Mouse (Mus musculus) liver, postnatal 0 days (tissue): ENCODE data around the gene Zfp523. TPM values are rescaled to one million over a fixed set of nuclear protein-coding genes. Genes with fewer than 3 reads are reported as not detected.
A peak's percentile ranks its signal among the peaks of the same experiment; 100 is the strongest.

Experiments
- ATAC-seq: fragments of 200-750 bp; cut with Nextera tagmentation; 2 replicates; pipeline ENCODE4 v1.8.0; 2017; ENCODE audit warnings: mild to moderate bottlenecking, moderate library complexity
- DNase-seq: peaks from one replicate; pipeline ENCODE4 v3.0.0-alpha.2; 2016
- H3K27ac ChIP-seq: fragments of 300-500 bp; sonication (generic); 2 replicates; pipeline ENCODE4 v1.5.1; 2014; ENCODE audit warnings: antibody characterized with exemption, moderate library complexity, mild to moderate bottlenecking, low read depth
- H3K27me3 ChIP-seq: fragments of 300-500 bp; sonication (generic); 2 replicates; pipeline ENCODE4 v1.6.1; 2014; ENCODE audit warnings: low read length, control low read depth, mixed read lengths; ENCODE audit not compliant: insufficient read depth
- H3K36me3 ChIP-seq: fragments of 300-500 bp; sonication (generic); replicated peaks from 2 replicates; pipeline ENCODE4 v1.6.1; 2014; ENCODE audit warnings: mild to moderate bottlenecking, control low read depth, low read length, moderate library complexity, mixed read lengths; ENCODE audit not compliant: insufficient read depth
- H3K4me1 ChIP-seq: fragments of 300-500 bp; sonication (generic); 2 replicates; pipeline ENCODE4 v1.6.1; 2014; ENCODE audit warnings: antibody characterized with exemption, mild to moderate bottlenecking, control low read depth; ENCODE audit not compliant: insufficient read depth
- H3K4me2 ChIP-seq: fragments of 300-500 bp; sonication (generic); 2 replicates; pipeline ENCODE4 v1.6.1; 2014; ENCODE audit warnings: low read depth, mild to moderate bottlenecking, low read length, moderate library complexity, mixed read lengths
- H3K4me3 ChIP-seq: fragments of 300-500 bp; sonication (generic); 2 replicates; pipeline ENCODE4 v1.5.1; 2014; ENCODE audit warnings: low read depth, low read length
- H3K9ac ChIP-seq: fragments of 300-500 bp; sonication (generic); replicated peaks from 2 replicates; pipeline ENCODE4 v1.6.1; 2014; ENCODE audit warnings: mild to moderate bottlenecking, moderate library complexity
- H3K9me3 ChIP-seq: fragments of 300-500 bp; sonication (generic); 2 replicates; pipeline ENCODE4 v1.6.1; 2016; ENCODE audit warnings: mild to moderate bottlenecking, control low read depth, low read length, mixed read lengths
- CTCF ChIP-seq: sonication (generic); IDR thresholded peaks from 2 replicates; pipeline ENCODE4 v1.5.1; 2016; ENCODE audit warnings: antibody characterized with exemption, low read depth
- EP300 ChIP-seq: IDR thresholded peaks from 2 replicates; pipeline ENCODE4 v1.6.1; 2016; ENCODE audit warnings: antibody characterized with exemption, low read depth, mild to moderate bottlenecking
- WGBS: fragments of 180-500 bp; shearing (Covaris S2); extraction: QIAGEN DNeasy Blood & Tissue Kit; methylation state at CpG from one replicate; pipeline ENCODE4 v1.1.7; 2014; ENCODE audit not compliant: insufficient replicate concordance; 5-methylcytosine and 5-hydroxymethylcytosine counted together
- polyA plus RNA-seq: library from polyadenylated mRNA; unstranded; fragments of >200 nt; fragmentation: Nextera tagmentation; extraction: Ambion mirVana; gene quantifications from 2 replicates; pipeline ENCODE4 v1.2.1, GENCODE M21; 2015

Zfp523 gene
- polyA plus RNA-seq, 1 experiment from 2014 or later, result 6.1 TPM

DNA sequence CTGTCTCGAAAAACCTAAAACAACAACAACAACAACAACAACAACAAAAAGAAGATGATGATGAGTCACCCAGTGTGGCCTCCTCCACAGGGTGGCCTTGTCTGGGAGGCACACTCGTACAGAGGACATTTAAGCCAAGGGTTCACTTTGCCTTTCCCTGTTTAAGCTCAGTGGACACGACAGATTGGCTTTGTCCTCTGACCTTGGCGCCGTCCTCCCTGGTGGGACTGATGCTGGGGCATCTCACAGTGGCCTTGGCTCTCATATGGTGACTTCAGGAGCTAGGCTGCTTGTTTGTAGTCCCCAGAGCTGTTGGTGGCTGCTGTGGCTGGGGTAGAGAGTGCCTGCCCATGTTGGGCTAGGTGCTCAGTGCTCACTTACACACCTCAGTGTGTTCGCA lies 67.3 kb downstream of the Zfp523 start:
- Histone ChIP-seq H3K4me2 (no peak overlapping the region), H3K9me3 (no peaks in the 10 kb centered on the region), H3K27ac (peak overlapping the region; percentile 62; the same call in 1 of the 2 replicates), H3K4me3 (no peak overlapping the region), H3K9ac (no peak overlapping the region), H3K36me3 (peaks cover 13% of the 10 kb centered on the region), H3K4me1 (peaks cover 33% of the 10 kb centered on the region), H3K27me3 (no peaks in the 10 kb centered on the region)
- DNase-seq (no peak), ATAC-seq (peak; percentile 22; the same call in 1 of the 2 replicates)
- TF ChIP-seq EP300 (no peak), CTCF (no peak)
- 77% methylated on average over 6 of the region's 6 CpGs for WGBS

DNA sequence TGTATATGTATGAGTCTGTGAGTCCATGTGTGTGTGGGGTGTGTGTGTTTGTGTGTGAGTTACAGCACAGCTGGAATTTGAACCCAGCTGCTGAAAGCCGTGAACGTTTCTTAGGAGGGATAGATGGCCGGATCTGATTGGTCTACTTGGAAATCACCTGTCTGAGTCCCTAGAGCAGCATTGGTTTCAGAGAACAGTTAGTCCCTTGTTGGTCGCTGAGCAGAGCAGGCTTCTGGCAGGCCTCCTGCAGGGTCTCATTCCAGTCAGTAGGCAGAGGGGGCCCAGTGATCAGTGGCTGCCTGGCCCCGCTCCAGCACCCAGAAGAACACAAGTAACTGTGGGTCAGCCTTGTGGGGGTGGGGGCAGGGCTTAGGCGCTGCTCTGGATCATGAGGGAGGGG lies 67.8 kb downstream of the Zfp523 start:
- Histone ChIP-seq H3K9ac (no peak overlapping the region), H3K27me3 (no peaks in the 10 kb centered on the region), H3K4me2 (peak overlapping the region; percentile 18; the same call in 1 of the 2 replicates), H3K4me3 (no peak overlapping the region), H3K4me1 (peaks cover 33% of the 10 kb centered on the region), H3K9me3 (no peaks in the 10 kb centered on the region), H3K36me3 (peaks cover 10% of the 10 kb centered on the region), H3K27ac (peak overlapping the region; percentile 48; the same call in 1 of the 2 replicates)
- ATAC-seq (peak; percentile 66; the same call in 1 of the 2 replicates), DNase-seq (no peak)
- 50% methylated on average over 5 of the region's 6 CpGs for WGBS
- TF ChIP-seq CTCF (no peak), EP300 (no peak)

DNA sequence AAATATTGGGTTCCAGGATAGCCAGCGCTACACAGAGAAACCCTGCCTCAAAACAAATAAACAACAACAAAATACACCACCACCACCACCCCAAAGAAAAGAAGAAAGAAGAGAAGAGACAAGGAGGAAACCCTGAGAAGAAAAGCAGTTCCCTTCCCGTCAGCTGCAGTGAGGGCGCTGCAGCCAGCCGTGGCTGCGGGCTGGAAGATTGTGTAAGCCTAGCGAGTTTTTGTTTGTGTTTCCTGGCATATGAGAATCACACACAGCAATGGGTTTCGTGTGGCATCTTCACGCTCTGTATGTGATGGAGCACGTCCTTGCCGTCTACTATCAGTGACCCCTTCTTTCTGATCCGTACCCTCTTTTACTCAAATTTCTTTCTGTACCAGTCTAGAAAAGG lies 69.7 kb downstream of the Zfp523 start:
- 28% methylated on average over 11 of the region's 11 CpGs for WGBS
- DNase-seq (peak; percentile 44), ATAC-seq (0 out of 2 replicates have a peak, but pooled peaks have one; percentile 14)
- H3K27me3 ChIP-seq, result no peaks in the 10 kb centered on the region
- no peak overlapping the region for H3K4me3 ChIP-seq
- H3K9ac ChIP-seq, result no peak overlapping the region
- no peaks in the 10 kb centered on the region for H3K9me3 ChIP-seq
- peaks cover 33% of the 10 kb centered on the region for H3K4me1 ChIP-seq
- H3K4me2 ChIP-seq, result peak overlapping the region; percentile 47
- peak overlapping the region; percentile 30 for H3K27ac ChIP-seq
- TF ChIP-seq CTCF (peak; percentile 22; the same call in 1 of the 2 replicates), EP300 (no peak)
- H3K36me3 ChIP-seq, result no peaks in the 10 kb centered on the region; the same call in 1 of the 2 replicates

DNA sequence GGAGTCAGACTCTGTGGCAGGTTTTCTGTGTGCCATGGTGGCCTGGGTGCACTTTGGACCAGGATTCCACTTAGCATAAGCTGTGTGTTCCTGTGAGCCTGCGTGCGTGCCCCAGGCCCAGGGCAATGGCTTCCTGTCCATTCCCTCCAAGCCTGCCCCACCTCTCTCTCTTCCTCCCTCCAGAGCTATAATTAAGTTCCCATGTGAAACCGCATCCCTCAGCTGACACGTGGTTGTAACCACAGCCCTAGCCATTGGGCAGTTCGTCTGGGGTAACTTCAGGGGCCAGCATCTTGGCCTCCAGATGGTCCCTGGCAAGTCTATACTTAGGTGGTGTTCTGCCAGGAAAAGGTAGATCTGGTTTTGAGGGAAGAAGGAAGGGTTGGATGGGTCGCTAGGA lies 70.7 kb downstream of the Zfp523 start:
- Histone ChIP-seq H3K4me3 (no peak overlapping the region), H3K4me1 (peaks cover 33% of the 10 kb centered on the region), H3K9ac (0 out of 2 replicates have a peak overlapping the region, but pooled peaks have one; percentile 1), H3K36me3 (no peaks in the 10 kb centered on the region; the same call in 1 of the 2 replicates), H3K27ac (peak overlapping the region; percentile 30), H3K4me2 (peak overlapping the region; percentile 47), H3K27me3 (no peaks in the 10 kb centered on the region), H3K9me3 (no peaks in the 10 kb centered on the region)
- 15% methylated on average over 6 of the region's 6 CpGs for WGBS
- DNase-seq (peak; percentile 52), ATAC-seq (peak; percentile 24; the same call in 1 of the 2 replicates)
- no peak for TF ChIP-seq CTCF
- no peak for TF ChIP-seq EP300

DNA sequence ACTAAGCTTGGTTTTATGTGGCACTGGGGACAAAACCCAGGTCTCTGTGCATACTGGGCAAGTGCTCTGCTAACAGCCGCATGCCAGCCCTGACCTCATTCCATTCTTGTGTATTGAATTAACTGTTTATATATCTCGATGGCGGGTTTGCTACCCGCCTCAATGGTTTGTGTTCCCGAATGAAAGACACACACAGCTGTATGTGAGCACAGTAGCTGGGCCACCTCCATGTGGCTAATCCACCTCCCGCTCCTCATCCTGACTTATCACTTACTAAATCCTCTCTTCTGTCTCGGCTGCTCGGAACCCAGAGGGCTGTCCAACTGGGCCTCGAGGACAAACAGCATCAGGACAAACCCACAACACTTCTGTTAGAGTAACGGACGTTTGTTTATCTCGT lies 72.1 kb downstream of the Zfp523 start:
- Histone ChIP-seq H3K4me1 (peaks cover 33% of the 10 kb centered on the region), H3K4me2 (no peak overlapping the region), H3K27me3 (no peaks in the 10 kb centered on the region), H3K9me3 (no peaks in the 10 kb centered on the region), H3K36me3 (no peaks in the 10 kb centered on the region; the same call in 1 of the 2 replicates), H3K4me3 (no peak overlapping the region), H3K27ac (no peak overlapping the region), H3K9ac (no peak overlapping the region)
- 60% methylated on average over 12 of the region's 12 CpGs for WGBS
- TF ChIP-seq CTCF (no peak), EP300 (no peak)
- ATAC-seq (no peak), DNase-seq (no peak)

DNA sequence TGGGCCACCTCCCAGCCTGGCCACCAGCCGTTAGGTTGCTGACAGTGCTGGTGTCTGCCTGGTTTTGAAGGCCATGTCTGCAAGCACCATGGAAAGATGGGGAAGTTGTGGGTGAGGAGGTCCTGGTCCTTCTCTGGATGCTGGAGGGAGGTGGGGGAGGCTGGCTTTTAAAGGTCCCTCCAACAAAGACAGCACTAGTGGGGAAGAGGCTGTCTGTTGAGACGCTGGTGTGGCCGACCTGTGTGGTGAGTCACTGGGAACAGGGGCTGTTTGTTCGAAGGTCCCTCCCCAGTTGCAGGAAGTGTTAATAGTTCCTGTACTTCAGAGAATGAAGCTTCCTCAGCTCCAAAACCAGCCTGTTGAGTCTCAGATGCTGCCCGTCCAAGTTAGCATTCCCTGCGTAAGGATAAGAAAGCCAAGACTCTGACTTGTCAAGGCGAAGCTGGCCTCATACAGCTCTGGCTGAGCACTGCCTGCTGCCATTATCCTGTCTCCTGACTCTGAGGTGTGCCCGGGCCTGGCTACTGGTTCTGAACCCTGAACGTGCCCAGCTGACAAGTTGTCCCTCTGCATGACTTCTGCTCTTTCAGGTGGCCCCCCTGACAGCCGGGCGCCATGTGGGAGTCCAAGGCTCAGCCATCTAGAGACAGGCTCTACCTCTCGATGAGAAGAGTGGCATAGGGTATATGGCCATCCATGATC lies 74.8 kb downstream of the Zfp523 start:
- TF ChIP-seq EP300 (no peak), CTCF (no peak)
- DNase-seq, result no peak
- H3K36me3 ChIP-seq, result no peaks in the 10 kb centered on the region
- WGBS, result 66% methylated on average over 12 of the region's 12 CpGs
- H3K9ac ChIP-seq, result no peak overlapping the region
- no peak overlapping the region for H3K4me3 ChIP-seq
- ATAC-seq, result no peak
- no peaks in the 10 kb centered on the region for H3K9me3 ChIP-seq
- H3K4me2 ChIP-seq, result no peak overlapping the region
- no peaks in the 10 kb centered on the region for H3K27me3 ChIP-seq
- H3K27ac ChIP-seq, result no peak overlapping the region
- H3K4me1 ChIP-seq, result peaks cover 27% of the 10 kb centered on the region
